8 mouse cellular contexts compared by ENCODE assay signal in the genomic region with DNA sequence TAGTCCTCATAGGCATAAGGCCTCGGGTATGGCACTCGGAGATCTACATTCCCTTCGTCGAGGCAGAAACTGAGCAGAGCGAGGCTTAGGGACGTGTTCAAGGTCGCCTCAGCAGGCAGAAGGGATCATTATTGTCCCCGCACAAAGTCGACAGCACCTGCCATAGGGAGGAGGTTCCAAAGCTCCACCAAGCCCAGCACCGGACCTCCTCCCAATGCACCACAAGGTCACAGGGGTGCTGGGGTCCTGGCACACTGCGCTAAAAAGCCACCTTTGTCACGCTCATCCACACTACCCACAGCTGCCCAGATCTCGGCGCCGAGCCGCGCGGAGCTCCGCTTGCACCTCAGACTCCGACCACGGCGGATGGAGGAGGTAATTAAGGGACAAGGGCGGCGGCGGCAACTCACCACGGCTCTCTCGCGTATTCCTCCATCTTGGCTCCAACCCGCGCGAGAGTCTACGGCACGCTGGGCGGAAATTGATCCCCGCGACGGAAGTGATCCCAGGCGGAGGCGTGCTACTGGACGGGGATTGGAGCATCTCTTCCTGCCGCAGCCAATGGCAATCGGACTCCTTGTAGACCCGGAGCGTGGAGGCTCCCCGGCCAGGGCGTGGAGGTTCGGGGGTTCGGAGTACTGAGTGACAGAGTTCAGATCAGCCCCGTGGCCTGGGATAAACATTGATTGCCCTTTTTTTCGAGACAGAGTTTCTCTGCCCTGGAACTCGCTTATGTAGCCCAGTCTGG. TPM values are rescaled to one million over a fixed set of nuclear protein-coding genes. Genes with fewer than 3 reads are reported as not detected.
DNase-seq lines count a peak whose midpoint lies in the region; ATAC-seq and TF ChIP-seq lines count a peak whose summit lies in the region.

A gene (minus strand): TSS at position 495 of the 748 bp plus-strand sequence.

- H3K4me2 ChIP-seq in hindbrain, postnatal 0 days (ENCODE audit: low read depth, low read length): peak within 1 kb of the TSS; percentile 95

- WGBS in hindbrain, postnatal 0 days: under 1% methylated on average over 51 of the region's 51 CpGs

- no peaks in the 10 kb centered on the region for H3K9me3 ChIP-seq in hindbrain, postnatal 0 days (ENCODE audit: low read length)

- no peak for TF ChIP-seq CTCF in gastrocnemius, adult 2 months (IDR thresholded peaks at IDR 0.05)
- TF ChIP-seq CTCF in hindbrain, postnatal 0 days (IDR thresholded peaks at IDR 0.05; ENCODE audit: low read depth): no peak
- TF ChIP-seq CTCF in left cerebral cortex, adult 2 months (IDR thresholded peaks at IDR 0.05): no peak

- DNase-seq in ZHBTc4 (ENCODE audit: low read depth, low spot score): peak; percentile 96
- DNase-seq in gastrocnemius, adult 2 months: peak; percentile 96
- DNase-seq in hindbrain, postnatal 0 days (ENCODE audit: low spot score): peak; percentile 96
- peak; percentile 92 to 93 for DNase-seq in left cerebral cortex, adult 2 months (ENCODE audit: extremely low spot score in 1 of 2, low spot score in 2 of 2)
- DNase-seq in right cerebral cortex, adult 2 months (ENCODE audit: low spot score in 2 of 2): peak; percentile 94 to 96
- peak; percentile 93 for DNase-seq in urinary bladder, postnatal 14 days (ENCODE audit: low spot score)

- no peaks in the 10 kb centered on the region; the same call in 1 of the 2 replicates for H3K36me3 ChIP-seq in hindbrain, postnatal 0 days (ENCODE audit: insufficient read depth, low read length)

- H3K4me3 ChIP-seq in gastrocnemius, adult 2 months: peak within 1 kb of the TSS; percentile 84
- H3K4me3 ChIP-seq in hindbrain, postnatal 0 days (ENCODE audit: low read length): peak within 1 kb of the TSS; percentile 98
- H3K4me3 ChIP-seq in left cerebral cortex, adult 2 months: peak within 1 kb of the TSS; percentile 94

- peak within 1 kb of the TSS; percentile 99 for H3K27ac ChIP-seq in gastrocnemius, adult 2 months
- peak within 1 kb of the TSS; percentile 92 for H3K27ac ChIP-seq in hindbrain, postnatal 0 days
- peak within 1 kb of the TSS; percentile 95 for H3K27ac ChIP-seq in left cerebral cortex, adult 2 months

- H3K27me3 ChIP-seq in hindbrain, postnatal 0 days (ENCODE audit: insufficient read depth, low read length): no peaks in the 10 kb centered on the region

- H3K9ac ChIP-seq in hindbrain, postnatal 0 days (replicated peaks; ENCODE audit: low read length): peak within 1 kb of the TSS; percentile 98

- intact Hi-C loops in gastrocnemius, adult 2 months (cut with DNase I): loop anchor here (5.0 kb wide), 1 partner anchor 54 kb away; no protein-coding TSS in a partner anchor
- intact Hi-C loops in left cerebral cortex, adult 2 months (cut with DNase I): loop anchor here (2.0 kb wide), 1 partner anchor 55 kb away; no protein-coding TSS in a partner anchor

- peaks cover 12% of the 10 kb centered on the region for H3K4me1 ChIP-seq in hindbrain, postnatal 0 days (ENCODE audit: insufficient read depth, low read length)

- ATAC-seq in common myeloid progenitor, adult 5-6 weeks (replicated peaks; ENCODE audit: low read depth, poor library complexity, severe bottlenecking): peak; percentile 100
- peak; percentile 100 for ATAC-seq in hindbrain, postnatal 0 days
- ATAC-seq in megakaryocyte, adult 5-6 weeks (ENCODE audit: poor library complexity, severe bottlenecking): peak; percentile 99

RNA-seq across cellular contexts. Expression of the gene that starts here (rescaled TPM):
- 18.6 and 29.8 TPM in 2 replicates for total RNA-seq in common myeloid progenitor, adult 5-6 weeks (2017)
- total RNA-seq in gastrocnemius, adult 2 months (2021): 100 to 1,000 TPM; 282 to 343 TPM
- 13.5 and 45.2 TPM in 2 replicates for total RNA-seq in hindbrain, postnatal 0 days (2014; rRNA removed)
- 201 and 205 TPM in 2 replicates for polyA plus RNA-seq in hindbrain, postnatal 0 days (2015; fragmentation: Nextera tagmentation; extraction: Ambion mirVana)
- total RNA-seq in left cerebral cortex, adult 2 months (2021): 100 to 1,000 TPM; 158 to 181 TPM
- total RNA-seq in megakaryocyte, adult 5-6 weeks (2015): 55.0 and 67.3 TPM in 2 replicates
- 14.1 and 20.0 TPM in 2 replicates for total RNA-seq in megakaryocyte, adult 5-6 weeks (2017)

Comparison
In these comparisons a context has a peak if more than half of its experiments do, and no peak if none do; other contexts are left out.
1. Peak in every context shown above with its lines: DNase-seq, ATAC-seq, H3K4me3 ChIP-seq and H3K27ac ChIP-seq.